Mouse (Mus musculus) mature B cell (primary cell): Measurements from ENCODE around the gene Gm10837.
"Not testable (repeated sequence)": the region's sequence is repeated elsewhere in the genome, so short reads cannot be mapped to it uniquely, and the experiment has no call there.

ENCODE experiments used
- in situ Hi-C: fragments of 300-500 bp; cut with MboI; formaldehyde crosslinking; loops from 2 replicates; pipeline ENCODE4 v1.14.3; 2019

The Gm10837 gene

GRCm38 (mm10) chr14:122490441-122491328, at the start of gene Gm10837:
Gm10837 (plus strand) TSS chr14:122490586.
- in situ Hi-C loops, result no loop called here

GRCm38 (mm10) chr14:122449601-122450495, 40.5 kb upstream of the Gm10837 start:
- in situ Hi-C loops, result no loop called here

- in situ Hi-C loops, result no loop called here
Measured at GRCm38 (mm10) chr14:122450496-122451382, 39.6 kb upstream of the Gm10837 start, which contains the start of gene Gm5089. Gm5089 (minus strand) TSS chr14:122451115.

- in situ Hi-C loops, result no loop called here
Measured at GRCm38 (mm10) chr14:122451551-122452145, 38.7 kb upstream of the Gm10837 start.

- in situ Hi-C loops, result no loop called here
Measured at GRCm38 (mm10) chr14:122452701-122453387, 37.5 kb upstream of the Gm10837 start.

- in situ Hi-C loops, result no loop called here
Measured at GRCm38 (mm10) chr14:122453388-122453995, 36.9 kb upstream of the Gm10837 start.

GRCm38 (mm10) chr14:122453996-122454738, 36.2 kb upstream of the Gm10837 start:
- in situ Hi-C loops, result no loop called here

GRCm38 (mm10) chr14:122454901-122455561, 35.4 kb upstream of the Gm10837 start:
- in situ Hi-C loops, result no loop called here

- in situ Hi-C loops, result no loop called here
Measured at GRCm38 (mm10) chr14:122455562-122455958, 34.8 kb upstream of the Gm10837 start.

- in situ Hi-C loops, result not testable (repeated sequence)
Measured at GRCm38 (mm10) chr14:122459332-122459731, 31.1 kb upstream of the Gm10837 start.

- in situ Hi-C loops, result no loop called here
Measured at GRCm38 (mm10) chr14:122459776-122460175, 30.6 kb upstream of the Gm10837 start.

GRCm38 (mm10) chr14:122460226-122460625, 30.2 kb upstream of the Gm10837 start:
- in situ Hi-C loops, result no loop called here

GRCm38 (mm10) chr14:122461500-122461899, 28.9 kb upstream of the Gm10837 start:
- in situ Hi-C loops, result no loop called here

GRCm38 (mm10) chr14:122461966-122462365, 28.4 kb upstream of the Gm10837 start:
- in situ Hi-C loops, result no loop called here

- in situ Hi-C loops, result no loop called here
Measured at GRCm38 (mm10) chr14:122462689-122463079, 27.7 kb upstream of the Gm10837 start.

- in situ Hi-C loops, result no loop called here
Measured at GRCm38 (mm10) chr14:122463080-122463691, 27.2 kb upstream of the Gm10837 start.

GRCm38 (mm10) chr14:122463734-122464341, 26.5 kb upstream of the Gm10837 start:
- in situ Hi-C loops, result not testable (repeated sequence)

- in situ Hi-C loops, result no loop called here
Measured at GRCm38 (mm10) chr14:122464351-122464762, 26.0 kb upstream of the Gm10837 start.
